Mouse (Mus musculus): Measurements from ENCODE around the gene Fcrl5.

DNA sequence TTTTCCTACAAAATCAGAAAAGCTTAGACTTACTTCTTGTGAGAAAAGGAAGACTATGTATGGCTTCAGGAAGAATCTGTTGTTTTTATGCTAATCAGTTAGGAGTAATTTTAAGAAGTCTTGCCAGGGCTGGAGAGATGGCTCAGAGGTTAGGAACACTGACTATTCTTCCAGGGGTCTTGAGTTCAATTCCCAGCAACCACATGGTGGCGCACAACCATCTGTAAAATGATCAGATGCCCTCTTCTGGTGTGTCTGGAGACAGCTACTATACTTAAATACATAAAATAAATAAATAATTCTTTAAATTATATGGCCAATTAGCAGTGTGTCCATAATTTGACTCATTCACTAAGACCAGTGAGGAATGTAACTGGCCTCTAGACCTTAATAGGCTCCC, 14.9 kb upstream of the Fcrl5 start:
- TF ChIP-seq CTCF (IDR thresholded peaks at IDR 0.05; ENCODE audit: low read depth, low read length) (no peak), GATA1 (IDR thresholded peaks at IDR 0.05; ENCODE audit: borderline replicate concordance, low read length) (no peak)
